Mouse (Mus musculus): Measurements from ENCODE around the gene Phf1.
"Not testable (repeated sequence)": the region's sequence is repeated elsewhere in the genome, so short reads cannot be mapped to it uniquely, and the experiment has no call there.

Phf1 gene

DNA sequence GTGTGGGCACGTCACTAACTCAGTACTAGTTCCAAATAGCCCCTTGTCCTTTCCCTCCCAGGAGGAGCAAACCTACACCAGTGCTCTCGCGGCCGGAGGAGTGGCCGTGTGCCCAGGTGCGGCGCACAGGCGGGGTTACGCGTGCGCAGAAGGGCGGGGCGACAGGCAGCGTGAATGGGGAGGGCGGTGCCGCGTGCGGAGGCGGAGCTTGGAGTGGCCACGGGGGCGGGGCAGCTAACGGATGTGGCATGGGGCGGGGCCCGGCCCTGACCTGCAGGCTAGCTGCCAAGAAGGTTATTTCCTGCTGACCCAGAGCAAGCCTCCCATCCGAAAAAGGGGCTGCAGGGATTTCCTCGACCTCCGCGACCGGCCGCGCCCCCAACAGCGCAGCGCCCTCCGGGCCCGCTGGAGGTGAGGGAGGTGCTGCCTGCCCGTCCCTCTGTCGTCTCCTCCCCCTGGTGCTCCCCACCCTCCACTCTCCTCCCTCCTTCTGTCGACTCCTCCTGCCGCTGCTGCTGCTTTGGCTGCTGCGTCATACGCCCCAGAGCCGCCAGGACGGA, at the start of gene Phf1:
Gene Phf1, plus strand, starts transcription at position 214 of the 560 bp plus-strand sequence.
- DNase-seq (ENCODE audit: extremely low spot score) = peak; percentile 98

DNA sequence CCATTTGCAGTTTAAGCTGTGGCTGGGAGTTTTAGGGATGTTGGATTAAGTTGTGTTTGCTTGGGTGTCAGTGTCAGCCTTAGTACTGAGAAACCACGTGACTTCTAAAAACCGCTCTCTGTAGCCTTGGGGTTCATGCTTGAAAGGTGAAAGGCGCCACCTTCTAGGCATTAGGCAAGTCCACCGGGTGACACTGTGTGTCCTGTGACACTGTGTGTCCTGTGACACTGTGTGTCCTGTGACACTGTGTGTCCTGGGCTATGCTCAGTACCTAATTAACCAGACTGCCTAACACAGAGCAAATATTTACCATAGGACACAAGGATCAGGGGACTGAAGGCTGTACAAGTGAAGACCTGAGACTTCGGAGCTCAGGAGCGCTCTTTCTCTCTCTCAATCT, 49.3 kb upstream of the Phf1 start:
- DNase-seq (ENCODE audit: extremely low spot score) = no peak

DNA sequence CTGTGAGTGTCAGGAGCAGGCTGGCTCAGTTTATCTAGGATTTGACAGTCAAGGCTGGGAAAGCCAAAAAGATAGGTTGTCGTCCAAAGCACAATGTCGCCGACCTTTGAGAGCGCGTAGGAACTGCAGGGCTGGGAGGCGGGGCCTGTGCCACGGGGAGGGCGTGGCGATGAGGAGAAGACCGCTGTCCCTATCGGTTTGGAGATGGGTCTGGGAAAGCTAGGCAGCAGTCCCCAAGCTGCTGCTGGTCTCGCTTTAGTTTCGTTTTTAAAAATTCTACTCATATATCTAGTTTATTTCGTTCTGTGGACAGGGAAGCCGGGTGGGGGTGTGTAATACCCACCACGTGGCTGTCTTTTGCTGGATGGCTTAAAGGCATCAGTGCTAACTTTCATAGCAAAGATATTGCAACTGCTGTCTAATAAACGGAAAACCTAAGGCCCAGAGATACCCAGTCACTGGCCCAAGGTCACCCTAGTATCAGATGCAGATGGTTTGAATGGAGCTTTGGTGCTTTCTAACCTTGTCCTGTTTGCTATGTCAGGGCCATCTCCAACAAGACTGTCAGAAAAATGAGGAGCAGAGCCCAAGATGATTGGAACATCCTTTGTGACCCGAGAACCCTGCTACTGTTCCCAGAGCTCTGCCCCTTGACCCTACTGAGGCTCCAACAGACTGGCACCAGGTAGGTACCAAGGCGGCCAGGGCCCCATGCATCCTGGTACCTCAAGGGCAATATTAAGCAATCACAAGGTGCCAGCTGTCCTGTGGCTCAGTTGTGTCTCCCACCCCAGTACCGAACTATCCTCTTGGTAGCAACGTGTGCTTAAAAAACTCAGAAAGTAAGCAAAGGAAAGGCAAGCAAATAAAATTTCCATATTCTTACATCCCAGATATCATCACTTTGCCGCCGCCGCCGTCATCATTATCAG, 47.6 kb upstream of the Phf1 start:
- peak; percentile 77 for DNase-seq (ENCODE audit: extremely low spot score)

GRCm38 (mm10) chr17:26886047-26886749, 46.7 kb upstream of the Phf1 start:
- DNase-seq (ENCODE audit: extremely low spot score) = peak; percentile 83

DNA sequence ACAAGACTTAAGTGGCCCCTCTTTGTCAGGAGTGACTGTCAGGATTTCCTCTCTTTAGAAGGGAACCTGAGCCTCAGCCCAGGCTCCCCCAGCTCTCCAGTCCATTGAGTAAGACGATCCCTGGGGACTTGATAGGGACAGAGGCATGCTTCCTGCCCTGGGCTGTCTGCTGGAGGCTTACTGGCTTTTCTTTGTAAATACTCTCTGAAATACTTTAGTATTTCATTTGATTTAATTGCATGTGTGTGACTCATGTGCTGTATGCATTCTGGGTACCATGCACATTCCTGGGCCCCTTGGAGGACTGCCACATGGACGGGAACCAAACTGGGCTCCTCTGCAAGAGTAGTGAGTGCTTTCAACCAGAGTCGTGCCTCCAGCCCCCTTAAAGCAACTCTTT, 44.9 kb upstream of the Phf1 start:
- DNase-seq (ENCODE audit: extremely low spot score) = no peak

DNA sequence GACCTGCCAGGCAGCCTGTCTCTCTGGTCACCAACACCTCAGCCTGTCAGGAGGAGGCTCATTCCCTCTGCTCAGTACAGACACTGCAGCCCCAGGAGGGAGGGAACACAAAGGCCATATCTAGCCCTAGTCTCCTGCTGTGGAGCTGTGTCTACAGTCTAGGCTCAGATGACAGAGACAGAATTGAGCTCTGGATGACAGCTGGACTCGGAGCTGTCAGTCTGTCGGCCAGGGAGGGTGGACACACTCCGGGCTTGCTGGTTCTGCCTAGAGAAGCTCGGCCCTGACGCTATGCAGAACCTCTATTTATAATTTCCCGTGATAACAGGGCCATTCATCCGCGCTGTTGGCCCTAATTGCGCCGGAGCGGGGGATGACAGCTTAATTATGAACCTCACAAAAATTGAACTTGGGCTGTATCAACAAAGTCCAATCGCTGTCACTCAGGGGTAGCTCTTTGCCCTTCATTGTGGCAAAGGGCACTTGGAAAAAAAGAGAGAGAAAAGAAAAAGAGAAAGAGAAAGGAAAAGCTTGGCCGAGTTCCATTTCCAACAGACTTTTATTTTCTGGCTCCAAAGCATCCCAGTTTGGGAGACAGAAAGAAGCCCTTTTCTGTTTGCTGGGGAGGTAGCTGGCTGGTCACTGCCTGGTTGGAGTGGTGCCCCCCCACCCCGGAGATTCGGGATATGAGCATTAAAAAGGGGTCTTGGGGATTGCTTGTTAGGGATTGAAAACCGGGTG, 40.0 kb upstream of the Phf1 start:
- no peak for DNase-seq (ENCODE audit: extremely low spot score)

GRCm38 (mm10) chr17:26893492-26893891, 39.4 kb upstream of the Phf1 start:
- DNase-seq (ENCODE audit: extremely low spot score) = no peak

DNA sequence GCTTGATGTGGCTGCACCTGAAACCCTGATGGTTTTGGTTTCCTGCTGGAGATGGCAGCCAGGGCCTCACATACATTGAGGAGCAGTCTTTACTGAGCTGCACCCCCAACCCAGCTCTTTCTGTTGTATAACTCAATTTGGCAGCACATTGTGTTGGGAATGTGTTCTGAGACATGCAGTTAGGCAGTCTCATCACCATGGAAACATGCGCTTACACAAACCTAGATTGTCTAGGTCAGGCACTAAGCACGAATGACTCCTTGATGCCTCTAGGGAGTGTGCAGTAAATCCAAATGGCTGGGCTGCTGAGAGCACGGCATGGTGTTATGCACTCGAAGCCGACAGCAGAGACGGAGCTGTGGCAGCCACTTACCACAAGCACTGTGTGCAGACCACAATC, 38.5 kb upstream of the Phf1 start:
- no peak for DNase-seq (ENCODE audit: extremely low spot score)

GRCm38 (mm10) chr17:26895578-26895977, 37.3 kb upstream of the Phf1 start:
- peak; percentile 67 for DNase-seq (ENCODE audit: extremely low spot score)

- no peak for DNase-seq (ENCODE audit: extremely low spot score)
Observed at GRCm38 (mm10) chr17:26900916-26901315, 31.9 kb upstream of the Phf1 start.

DNA sequence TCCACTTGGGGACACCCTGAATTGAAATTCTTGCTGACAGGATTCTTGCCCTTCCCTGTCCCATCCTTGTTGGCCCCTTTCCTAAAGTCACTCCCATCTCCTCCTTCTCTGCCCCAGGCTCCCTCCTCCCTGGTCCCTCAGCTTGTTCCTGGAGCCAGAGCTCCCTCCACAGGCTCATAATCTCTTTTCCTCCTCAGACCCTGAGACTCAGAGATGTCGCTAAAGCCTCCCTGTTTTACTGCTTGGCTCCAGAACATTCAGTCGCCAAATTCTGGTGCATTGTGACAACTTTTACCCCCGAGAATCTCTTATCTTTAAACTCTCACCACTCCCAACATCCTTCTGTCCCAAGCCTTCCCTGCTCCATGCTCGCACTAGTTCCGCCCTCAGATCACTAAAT, 28.5 kb upstream of the Phf1 start:
- DNase-seq (ENCODE audit: extremely low spot score) = no peak

DNA sequence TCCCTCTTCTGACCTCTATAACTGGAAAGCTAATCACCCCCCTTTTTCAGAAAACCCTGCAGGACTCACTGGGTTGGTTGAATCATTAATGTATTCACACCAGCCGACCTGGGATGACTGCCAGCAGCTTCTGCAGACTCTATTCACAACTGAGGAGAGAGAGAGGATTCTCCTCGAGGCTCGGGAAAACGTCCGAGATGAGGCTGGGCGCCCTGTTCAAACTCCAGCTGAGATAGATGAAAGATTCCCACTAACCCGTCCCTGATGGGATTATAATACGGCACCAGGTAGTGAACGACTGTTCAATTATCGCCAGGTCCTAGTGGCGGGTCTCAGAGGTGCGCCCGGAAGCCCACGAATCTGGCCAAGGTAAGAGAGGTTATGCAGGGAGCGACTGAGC, 25.3 kb upstream of the Phf1 start:
- DNase-seq (ENCODE audit: extremely low spot score) = not testable (repeated sequence)

GRCm38 (mm10) chr17:26915248-26915647, 17.6 kb upstream of the Phf1 start:
- DNase-seq (ENCODE audit: extremely low spot score) = no peak

DNA sequence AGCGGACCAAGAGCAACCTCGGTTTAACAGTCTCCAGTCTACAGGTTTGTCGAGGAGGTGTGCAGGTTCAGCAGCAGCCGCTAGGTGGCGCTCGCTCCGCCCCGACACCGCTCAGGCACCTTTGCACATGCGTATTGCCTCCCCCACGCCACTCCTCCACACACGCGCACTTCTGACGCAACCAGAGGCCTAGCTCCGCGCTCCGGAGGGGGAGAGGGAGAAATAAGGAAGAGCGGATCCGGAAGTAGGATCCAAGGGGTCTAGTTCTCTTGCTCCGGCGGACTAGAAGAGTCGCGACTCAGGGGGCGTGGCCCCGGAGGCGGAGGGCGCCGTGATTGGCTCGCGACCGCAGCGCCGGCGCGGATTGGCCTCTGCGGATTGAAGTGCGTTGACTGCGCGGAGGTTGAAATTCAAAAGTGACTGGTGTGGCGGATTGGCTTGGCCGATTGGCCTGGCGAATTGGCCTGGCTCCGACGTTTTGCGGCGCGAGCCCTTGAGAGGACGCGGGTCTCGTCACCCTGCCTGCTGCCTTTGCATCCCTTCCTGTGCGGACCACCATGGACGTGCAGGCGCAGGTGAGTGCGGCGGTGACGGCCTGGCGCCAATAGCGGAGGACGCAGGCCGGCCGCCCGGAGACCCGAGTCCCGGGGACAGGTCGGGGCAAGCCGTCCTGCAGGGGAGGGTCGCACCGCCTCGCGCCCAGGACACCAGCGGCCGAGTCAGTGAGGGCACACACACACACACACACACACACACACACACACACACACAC, 16.0 kb upstream of the Phf1 start, which contains the start of gene Kifc5b:
Gene Kifc5b, plus strand, starts transcription at position 381 of the 772 bp plus-strand sequence.
- peak; percentile 100 for DNase-seq (ENCODE audit: extremely low spot score)

DNA sequence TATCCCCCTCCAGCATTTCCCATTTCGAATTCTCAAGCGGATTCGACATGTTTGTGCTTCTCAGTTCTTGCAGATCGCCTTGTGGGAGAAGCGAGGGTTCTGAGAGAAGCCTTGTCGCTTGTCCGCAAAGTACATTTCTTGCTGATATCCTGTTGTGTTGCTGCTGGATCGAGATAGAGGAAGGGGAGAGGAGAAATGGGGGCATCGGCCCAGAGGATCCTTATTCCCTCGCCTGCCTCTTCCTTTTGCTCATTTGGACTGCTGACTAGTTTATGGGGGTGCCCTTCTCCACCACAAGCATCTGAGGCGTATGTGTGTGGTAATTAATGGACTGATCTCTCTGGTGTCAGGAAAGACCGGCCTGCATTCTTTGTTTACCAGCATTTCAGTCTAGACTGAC, 15.3 kb upstream of the Phf1 start:
- DNase-seq (ENCODE audit: extremely low spot score) = not testable (repeated sequence)

DNA sequence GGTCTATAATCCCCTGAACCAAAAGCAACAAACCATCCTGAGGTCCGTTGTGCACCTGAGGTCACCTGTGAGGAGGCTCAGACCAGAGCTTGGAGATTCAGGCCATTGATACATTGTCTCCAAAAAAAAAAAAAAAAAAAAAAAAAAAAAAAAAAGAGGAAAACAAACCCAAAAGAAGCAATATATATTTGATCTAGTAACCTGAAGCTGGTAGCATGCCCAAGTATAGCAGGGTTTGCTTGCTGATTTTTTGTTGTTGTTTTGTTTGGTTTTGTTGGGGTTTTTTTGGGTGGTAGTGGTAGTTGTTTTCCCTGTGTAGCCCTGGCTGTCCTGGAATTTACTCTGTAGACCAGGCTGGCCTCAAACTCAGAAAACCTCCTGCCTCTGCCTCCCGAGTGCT, 14.5 kb upstream of the Phf1 start:
- no peak for DNase-seq (ENCODE audit: extremely low spot score)

- not testable (repeated sequence) for DNase-seq (ENCODE audit: extremely low spot score)
Observed at GRCm38 (mm10) chr17:26919516-26919915, 13.3 kb upstream of the Phf1 start.

DNA sequence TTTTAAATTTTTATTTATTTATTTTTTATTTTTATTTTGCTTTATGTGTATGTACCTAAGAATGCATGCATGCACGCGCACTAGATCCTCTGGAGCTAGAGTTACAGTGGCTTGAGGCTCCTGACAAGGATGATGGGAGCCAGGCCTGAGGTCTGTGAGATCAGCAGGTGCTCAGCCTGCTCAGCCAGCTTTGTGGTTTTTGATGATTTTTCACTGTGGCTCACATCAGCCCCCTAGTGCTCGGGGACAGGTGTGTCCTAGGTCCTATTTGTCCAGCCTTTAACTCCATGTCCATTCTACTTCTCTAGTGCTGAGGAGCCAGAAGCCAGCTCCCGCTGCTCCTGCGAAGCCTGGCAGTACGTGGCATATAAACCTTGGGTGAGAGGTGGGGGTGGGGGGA, 10.5 kb upstream of the Phf1 start:
- DNase-seq (ENCODE audit: extremely low spot score) = not testable (repeated sequence)

GRCm38 (mm10) chr17:26925414-26925813, 7.4 kb upstream of the Phf1 start:
- not testable (repeated sequence) for DNase-seq (ENCODE audit: extremely low spot score)

DNA sequence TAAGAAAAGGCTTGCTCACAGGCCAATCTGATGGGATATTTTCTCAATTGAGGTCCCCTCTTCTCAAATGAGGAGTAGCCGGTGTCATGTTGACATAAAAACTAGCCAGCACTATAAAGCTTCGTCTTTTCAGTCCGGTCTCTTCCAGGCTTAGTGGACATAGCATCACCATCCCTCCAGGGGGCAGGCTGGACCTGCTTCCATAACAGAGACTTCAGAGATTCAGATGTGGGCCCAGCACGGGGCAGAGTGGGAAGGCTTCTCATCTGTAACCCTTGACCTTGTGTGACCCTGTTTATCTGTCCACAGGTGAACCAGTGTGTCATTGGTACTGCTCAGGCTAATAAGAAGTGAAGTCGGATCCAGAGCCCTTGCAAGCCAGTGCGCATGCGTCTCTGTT, 1.1 kb upstream of the Phf1 start:
- DNase-seq (ENCODE audit: extremely low spot score) = peak; percentile 34

DNA sequence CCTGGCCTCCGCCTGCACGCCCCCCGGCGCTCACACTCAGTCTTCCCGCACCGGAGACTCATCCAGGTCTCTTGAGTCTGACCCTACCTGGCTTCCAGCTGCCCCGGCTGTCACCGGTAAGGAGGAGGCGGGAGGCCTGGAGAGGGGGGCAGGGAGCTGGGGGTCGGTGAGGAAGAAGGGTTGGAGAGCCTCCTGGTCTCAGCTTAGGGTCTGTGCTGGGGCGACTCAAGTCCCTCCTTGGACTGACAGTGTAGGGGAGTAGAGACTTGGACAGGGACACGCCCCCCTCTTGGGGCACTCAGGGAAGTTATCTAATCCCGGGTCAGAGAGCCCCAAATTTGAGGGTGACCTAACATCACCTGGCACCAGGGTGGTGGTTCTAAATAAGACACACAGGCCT, 567 bp downstream of the Phf1 start:
- DNase-seq (ENCODE audit: extremely low spot score) = no peak

All from embryo, embryonic 9.5 days (tissue).